Mouse (Mus musculus) heart, embryonic 14.5 days (tissue): Measurements from ENCODE around the gene Ypel3. TPM values are rescaled to one million over a fixed set of nuclear protein-coding genes. Genes with fewer than 3 reads are reported as not detected.

Source experiments
- ATAC-seq: fragments of 200-750 bp; cut with Nextera tagmentation; 2 replicates; pipeline ENCODE4 v1.8.0; 2017; ENCODE audit warnings: low read depth, moderate TSS enrichment; ENCODE audit not compliant: insufficient number of reproducible peaks, insufficient read depth, low FRiP score
- H3K27ac ChIP-seq, 2 experiments: fragments of 200-500 bp in 1 of 2; fragments of 300-500 bp in 1 of 2; sonication (generic) in 1 of 2; replicated peaks in 1 of 2; 2 replicates each; pipeline ENCODE4 v1.5.1; 2012 to 2014; ENCODE audit warnings: low read depth in 2 of 2, low read length in 2 of 2, control low read depth in 1 of 2, mild to moderate bottlenecking in 1 of 2, mixed read lengths in 1 of 2; ENCODE audit not compliant: control insufficient read depth in 1 of 2, insufficient read depth in 1 of 2
- H3K27me3 ChIP-seq: fragments of 300-500 bp; sonication (generic); 2 replicates; pipeline ENCODE4 v1.6.1; 2014; ENCODE audit warnings: mild to moderate bottlenecking, low read length, control low read depth; ENCODE audit not compliant: control insufficient read depth, insufficient read depth
- H3K36me3 ChIP-seq: fragments of 300-500 bp; sonication (generic); 2 replicates; pipeline ENCODE4 v1.6.1; 2014; ENCODE audit warnings: mild to moderate bottlenecking, control low read depth, low read length, mixed read lengths; ENCODE audit not compliant: control insufficient read depth, insufficient read depth
- H3K4me1 ChIP-seq, 2 experiments: fragments of 200-500 bp in 1 of 2; fragments of 300-500 bp in 1 of 2; sonication (generic) in 1 of 2; 2 replicates each; pipeline ENCODE4 v1.6.1; 2012 to 2014; ENCODE audit warnings: low read length in 2 of 2, control low read depth in 1 of 2, mixed read lengths in 1 of 2; ENCODE audit not compliant: control insufficient read depth in 2 of 2, insufficient read depth in 2 of 2
- H3K4me2 ChIP-seq: fragments of 300-500 bp; sonication (generic); 2 replicates; pipeline ENCODE4 v1.6.1; 2014; ENCODE audit warnings: mild to moderate bottlenecking, low read length
- H3K4me3 ChIP-seq, 2 experiments: fragments of 200-500 bp in 1 of 2; fragments of 300-500 bp in 1 of 2; sonication (generic) in 1 of 2; 2 replicates each; pipeline ENCODE4 v1.5.1; 2012 to 2014; ENCODE audit warnings: low read length in 2 of 2, mild to moderate bottlenecking in 2 of 2, control low read depth in 1 of 2, low read depth in 1 of 2, moderate library complexity in 1 of 2; ENCODE audit not compliant: control insufficient read depth in 1 of 2, insufficient read depth in 1 of 2
- H3K9ac ChIP-seq: fragments of 300-500 bp; sonication (generic); 2 replicates; pipeline ENCODE4 v1.6.1; 2014; ENCODE audit warnings: mild to moderate bottlenecking, low read length
- H3K9me3 ChIP-seq: fragments of 300-500 bp; sonication (generic); 2 replicates; pipeline ENCODE4 v1.6.1; 2016; ENCODE audit warnings: low read length, control low read depth; ENCODE audit not compliant: control insufficient read depth
- WGBS: fragments of 180-500 bp; shearing (Covaris S2); extraction: QIAGEN DNeasy Blood & Tissue Kit; methylation state at CpG from one replicate; pipeline ENCODE4 v1.1.7; 2014; 5-methylcytosine and 5-hydroxymethylcytosine counted together
- polyA plus RNA-seq: library from polyadenylated mRNA; unstranded; fragments of >200 nt; fragmentation: Nextera tagmentation; extraction: Ambion mirVana; gene quantifications from 2 replicates; pipeline ENCODE4 v1.2.1, GENCODE M21; 2014

Ypel3 gene
- polyA plus RNA-seq, 1 experiment from 2014 or later = 121 TPM

GRCm38 (mm10) chr7:126741964-126742482, 34.7 kb upstream of the Ypel3 start:
- no peak for ATAC-seq
- Histone ChIP-seq H3K4me1 (peaks cover 4 to 5% of the 10 kb centered on the region in 2 experiments; a peak in 1 of 4 replicates), H3K9me3 (no peaks in the 10 kb centered on the region), H3K4me2 (no peak overlapping the region), H3K9ac (no peak overlapping the region), H3K27ac (no peak overlapping the region), H3K36me3 (no peaks in the 10 kb centered on the region), H3K4me3 (no peak overlapping the region), H3K27me3 (no peaks in the 10 kb centered on the region)
- 86% methylated on average over 13 of the region's 13 CpGs for WGBS

GRCm38 (mm10) chr7:126746066-126746465, 30.7 kb upstream of the Ypel3 start:
- Histone ChIP-seq H3K27me3 (no peaks in the 10 kb centered on the region), H3K9me3 (no peaks in the 10 kb centered on the region), H3K4me3 (no peak overlapping the region), H3K4me1 (no peaks in the 10 kb centered on the region; a peak in 1 of 4 replicates), H3K4me2 (no peak overlapping the region), H3K36me3 (no peaks in the 10 kb centered on the region), H3K9ac (no peak overlapping the region), H3K27ac (no peak overlapping the region)
- WGBS = 64% methylated on average over 12 of the region's 12 CpGs
- no peak for ATAC-seq

- Histone ChIP-seq H3K27ac (no peak overlapping the region), H3K4me1 (no peaks in the 10 kb centered on the region; a peak in 1 of 4 replicates), H3K4me3 (no peak overlapping the region), H3K4me2 (no peak overlapping the region), H3K27me3 (no peaks in the 10 kb centered on the region), H3K9me3 (no peaks in the 10 kb centered on the region), H3K9ac (no peak overlapping the region), H3K36me3 (no peaks in the 10 kb centered on the region)
- 41% methylated on average over 6 of the region's 6 CpGs for WGBS
- no peak for ATAC-seq
Observed at GRCm38 (mm10) chr7:126746798-126747197, 30.0 kb upstream of the Ypel3 start.

- no peaks in the 10 kb centered on the region; a peak in 1 of 4 replicates for H3K4me1 ChIP-seq
- no peaks in the 10 kb centered on the region for H3K36me3 ChIP-seq
- no peaks in the 10 kb centered on the region for H3K27me3 ChIP-seq
- no peak overlapping the region for H3K27ac ChIP-seq
- H3K4me3 ChIP-seq = no peak overlapping the region
- 67% methylated on average over 7 of the region's 7 CpGs for WGBS
- no peak overlapping the region for H3K9ac ChIP-seq
- ATAC-seq = no peak
- H3K9me3 ChIP-seq = no peaks in the 10 kb centered on the region
- H3K4me2 ChIP-seq = no peak overlapping the region
Observed at GRCm38 (mm10) chr7:126748824-126749223, 27.9 kb upstream of the Ypel3 start.

GRCm38 (mm10) chr7:126749582-126750343, 27.0 kb upstream of the Ypel3 start:
- 89% methylated on average over 17 of the region's 17 CpGs for WGBS

GRCm38 (mm10) chr7:126754866-126755265, 21.9 kb upstream of the Ypel3 start:
- Histone ChIP-seq H3K9ac (peak overlapping the region; percentile 62; the same call in 1 of the 2 replicates), H3K4me2 (peak overlapping the region; percentile 41), H3K9me3 (no peaks in the 10 kb centered on the region), H3K27ac (peak overlapping the region in 1 of 2 experiments; percentile 37; a peak in 1 of 4 replicates), H3K36me3 (no peaks in the 10 kb centered on the region), H3K4me1 (peaks cover 0 to 5% of the 10 kb centered on the region in 2 experiments; a peak in 2 of 4 replicates), H3K4me3 (no peak overlapping the region), H3K27me3 (no peaks in the 10 kb centered on the region)
- WGBS = 1% methylated on average over 9 of the region's 9 CpGs
- ATAC-seq = peak; percentile 48; the same call in 1 of the 2 replicates

More at GRCm38 (mm10) chr7:126749582-126750343, 27.0 kb upstream of the Ypel3 start:
- no peak overlapping the region for H3K4me2 ChIP-seq
- no peaks in the 10 kb centered on the region for H3K36me3 ChIP-seq
- H3K27ac ChIP-seq = no peak overlapping the region
- no peaks in the 10 kb centered on the region for H3K27me3 ChIP-seq
- no peak overlapping the region for H3K4me3 ChIP-seq
- no peak overlapping the region for H3K9ac ChIP-seq
- no peaks in the 10 kb centered on the region for H3K9me3 ChIP-seq
- ATAC-seq = no peak
- H3K4me1 ChIP-seq = peaks cover 0 to 5% of the 10 kb centered on the region in 2 experiments; a peak in 3 of 4 replicates

GRCm38 (mm10) chr7:126758539-126758938, 18.2 kb upstream of the Ypel3 start:
- Histone ChIP-seq H3K27me3 (no peaks in the 10 kb centered on the region), H3K4me3 (no peak overlapping the region), H3K4me2 (no peak overlapping the region), H3K9me3 (no peaks in the 10 kb centered on the region), H3K4me1 (peaks cover 18 to 36% of the 10 kb centered on the region in 2 experiments), H3K27ac (no peak overlapping the region), H3K9ac (no peak overlapping the region; the same call in 1 of the 2 replicates), H3K36me3 (peaks cover 17% of the 10 kb centered on the region)
- no peak for ATAC-seq
- WGBS = 77% methylated on average over 7 of the region's 7 CpGs
